Mouse (Mus musculus): ENCODE results near the gene Tm9sf2.

- TF ChIP-seq POLR2A (IDR thresholded peaks at IDR 0.05; ENCODE audit: extremely low read depth, insufficient read depth, low read length): no peak
- TF ChIP-seq CTCF (IDR thresholded peaks at IDR 0.05; ENCODE audit: low read depth, low read length): no peak
Observed at GRCm38 (mm10) chr14:122209177-122209576, 102.3 kb downstream of the Tm9sf2 start.
